Mouse (Mus musculus): ENCODE data around the gene Olfr917. TPM values are rescaled to one million over a fixed set of nuclear protein-coding genes. Genes with fewer than 3 reads are reported as not detected.

Gene Olfr917
- polyA plus RNA-seq (2014; fragmentation: Illumina TruSeq; extraction: RNeasy Lipid Tissue Mini Kit (QIAGEN cat#74804); ENCODE audit: low replicate concordance), result not detected

DNA sequence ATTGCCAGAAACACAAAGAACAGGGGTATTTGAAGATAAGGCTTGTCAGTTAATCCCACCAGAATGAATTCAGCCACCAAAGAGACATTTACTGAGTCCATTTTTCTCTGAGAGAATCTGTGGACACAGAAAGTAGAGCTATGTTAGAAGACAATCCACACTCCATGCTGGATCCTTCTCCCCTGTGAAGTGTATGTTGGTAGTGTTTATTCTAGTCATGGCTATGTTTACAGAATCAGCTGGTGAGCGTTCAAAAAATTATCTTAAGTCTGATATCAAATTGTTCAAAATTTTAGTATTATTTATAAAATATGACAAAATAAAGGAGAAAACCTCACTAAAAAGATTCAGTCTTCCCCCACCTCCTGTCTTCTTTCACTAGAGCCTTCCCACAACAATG, at the start of gene Olfr917:
TSS of gene Olfr917 (minus strand) at position 101 of the 400 bp plus-strand sequence.

DNA sequence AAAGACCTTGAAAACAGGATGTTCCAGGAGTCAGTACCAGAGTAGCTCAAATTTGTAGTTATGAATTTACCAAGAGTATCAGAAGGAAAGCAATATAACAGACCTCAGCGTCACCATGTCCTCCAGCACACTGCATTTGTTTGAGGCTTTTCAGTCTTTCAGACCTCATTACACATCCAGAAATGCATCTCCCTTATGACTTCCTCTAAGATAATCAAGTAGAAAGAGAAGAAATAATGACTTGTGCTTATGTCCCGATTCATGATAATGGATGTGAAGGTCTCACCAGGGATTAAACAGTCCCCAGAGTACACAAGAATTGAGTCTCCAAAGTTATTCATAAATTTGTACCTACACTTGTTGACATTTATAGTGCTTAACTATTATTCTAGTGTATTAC, 8.9 kb upstream of the Olfr917 start, which contains the start of gene Olfr918:
TSS of gene Olfr918 (minus strand) at position 101 of the 400 bp plus-strand sequence.

DNA sequence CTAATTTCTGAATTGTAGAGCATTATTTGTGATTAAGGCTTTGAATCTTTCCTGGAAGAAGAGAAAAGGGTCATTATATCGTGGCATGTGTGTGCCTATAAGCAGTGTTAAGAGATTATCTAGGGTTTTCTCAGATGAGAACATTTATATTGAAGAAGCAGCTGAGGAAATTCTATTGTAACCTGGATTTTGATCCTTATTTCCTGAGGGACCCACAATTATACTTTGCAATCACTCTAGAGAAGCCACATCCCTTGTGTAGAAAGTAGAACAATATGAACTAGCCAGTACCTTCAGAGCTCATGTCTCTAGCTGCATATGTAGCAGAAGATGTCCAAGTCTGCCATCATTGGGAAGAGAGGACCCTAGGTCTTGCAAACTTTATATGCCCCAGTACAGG, 5.9 kb downstream of the Olfr917 start, which contains the start of gene Olfr916:
TSS of gene Olfr916 (minus strand) at position 101 of the 400 bp plus-strand sequence.

Other genes with a start within 250 kb of the Olfr917 start
- not detected for gene Olfr901, start 236.4 kb downstream of the Olfr917 start, polyA plus RNA-seq (2014; fragmentation: Illumina TruSeq; extraction: RNeasy Lipid Tissue Mini Kit (QIAGEN cat#74804); ENCODE audit: low replicate concordance)
- not detected for gene Olfr902, start 218.2 kb downstream of the Olfr917 start, polyA plus RNA-seq (2014; fragmentation: Illumina TruSeq; extraction: RNeasy Lipid Tissue Mini Kit (QIAGEN cat#74804); ENCODE audit: low replicate concordance)
- gene Olfr904, start 202.7 kb downstream of the Olfr917 start, polyA plus RNA-seq (2014; fragmentation: Illumina TruSeq; extraction: RNeasy Lipid Tissue Mini Kit (QIAGEN cat#74804); ENCODE audit: low replicate concordance), result not detected
- not detected for gene Olfr905, start 194.7 kb downstream of the Olfr917 start, polyA plus RNA-seq (2014; fragmentation: Illumina TruSeq; extraction: RNeasy Lipid Tissue Mini Kit (QIAGEN cat#74804); ENCODE audit: low replicate concordance)
- not detected for gene Olfr906, start 178.8 kb downstream of the Olfr917 start, polyA plus RNA-seq (2014; fragmentation: Illumina TruSeq; extraction: RNeasy Lipid Tissue Mini Kit (QIAGEN cat#74804); ENCODE audit: low replicate concordance)
- not detected for gene Olfr907, start 170.0 kb downstream of the Olfr917 start, polyA plus RNA-seq (2014; fragmentation: Illumina TruSeq; extraction: RNeasy Lipid Tissue Mini Kit (QIAGEN cat#74804); ENCODE audit: low replicate concordance)
- gene Olfr911-ps1, start 144.3 kb downstream of the Olfr917 start, polyA plus RNA-seq (2014; fragmentation: Illumina TruSeq; extraction: RNeasy Lipid Tissue Mini Kit (QIAGEN cat#74804); ENCODE audit: low replicate concordance), result not detected
- gene Olfr910, start 128.0 kb downstream of the Olfr917 start, polyA plus RNA-seq (2014; fragmentation: Illumina TruSeq; extraction: RNeasy Lipid Tissue Mini Kit (QIAGEN cat#74804); ENCODE audit: low replicate concordance), result not detected
- gene Olfr912, start 85.7 kb downstream of the Olfr917 start, polyA plus RNA-seq (2014; fragmentation: Illumina TruSeq; extraction: RNeasy Lipid Tissue Mini Kit (QIAGEN cat#74804); ENCODE audit: low replicate concordance), result not detected
- not detected for gene Olfr913, start 73.1 kb downstream of the Olfr917 start, polyA plus RNA-seq (2014; fragmentation: Illumina TruSeq; extraction: RNeasy Lipid Tissue Mini Kit (QIAGEN cat#74804); ENCODE audit: low replicate concordance)
- not detected for gene Olfr914, start 60.7 kb downstream of the Olfr917 start, polyA plus RNA-seq (2014; fragmentation: Illumina TruSeq; extraction: RNeasy Lipid Tissue Mini Kit (QIAGEN cat#74804); ENCODE audit: low replicate concordance)
- gene Olfr916, start 6.0 kb downstream of the Olfr917 start, polyA plus RNA-seq (2014; fragmentation: Illumina TruSeq; extraction: RNeasy Lipid Tissue Mini Kit (QIAGEN cat#74804); ENCODE audit: low replicate concordance), result not detected
- gene Olfr918, start 8.8 kb upstream of the Olfr917 start, polyA plus RNA-seq (2014; fragmentation: Illumina TruSeq; extraction: RNeasy Lipid Tissue Mini Kit (QIAGEN cat#74804); ENCODE audit: low replicate concordance), result not detected
- not detected for gene Olfr919, start 37.8 kb upstream of the Olfr917 start, polyA plus RNA-seq (2014; fragmentation: Illumina TruSeq; extraction: RNeasy Lipid Tissue Mini Kit (QIAGEN cat#74804); ENCODE audit: low replicate concordance)
- gene Vwa5a, start 52.4 kb upstream of the Olfr917 start, polyA plus RNA-seq (2014; fragmentation: Illumina TruSeq; extraction: RNeasy Lipid Tissue Mini Kit (QIAGEN cat#74804); ENCODE audit: low replicate concordance), result 71.8 TPM
- 0.52 TPM for gene Olfr920, start 86.5 kb upstream of the Olfr917 start, polyA plus RNA-seq (2014; fragmentation: Illumina TruSeq; extraction: RNeasy Lipid Tissue Mini Kit (QIAGEN cat#74804); ENCODE audit: low replicate concordance)
- gene Olfr921, start 107.2 kb upstream of the Olfr917 start, polyA plus RNA-seq (2014; fragmentation: Illumina TruSeq; extraction: RNeasy Lipid Tissue Mini Kit (QIAGEN cat#74804); ENCODE audit: low replicate concordance), result 0.15 TPM
- gene Olfr922, start 148.8 kb upstream of the Olfr917 start, polyA plus RNA-seq (2014; fragmentation: Illumina TruSeq; extraction: RNeasy Lipid Tissue Mini Kit (QIAGEN cat#74804); ENCODE audit: low replicate concordance), result not detected
- gene Olfr923, start 160.7 kb upstream of the Olfr917 start, polyA plus RNA-seq (2014; fragmentation: Illumina TruSeq; extraction: RNeasy Lipid Tissue Mini Kit (QIAGEN cat#74804); ENCODE audit: low replicate concordance), result not detected
- gene Olfr924, start 178.6 kb upstream of the Olfr917 start, polyA plus RNA-seq (2014; fragmentation: Illumina TruSeq; extraction: RNeasy Lipid Tissue Mini Kit (QIAGEN cat#74804); ENCODE audit: low replicate concordance), result not detected
- gene Olfr26, start 189.2 kb upstream of the Olfr917 start, polyA plus RNA-seq (2014; fragmentation: Illumina TruSeq; extraction: RNeasy Lipid Tissue Mini Kit (QIAGEN cat#74804); ENCODE audit: low replicate concordance), result not detected
- not detected for gene Olfr926, start 211.3 kb upstream of the Olfr917 start, polyA plus RNA-seq (2014; fragmentation: Illumina TruSeq; extraction: RNeasy Lipid Tissue Mini Kit (QIAGEN cat#74804); ENCODE audit: low replicate concordance)

Data from small intestine, adult 10 weeks (tissue).